Mouse (Mus musculus) liver, embryonic 18 days (tissue): ENCODE measurements around the gene Ldlrap1. TPM values are rescaled to one million over a fixed set of nuclear protein-coding genes. Genes with fewer than 3 reads are reported as not detected.

Experiments used
- polyA plus RNA-seq: library from polyadenylated mRNA; depleted of rRNA; stranded (reverse); fragments of >200 nt; gene quantifications from 2 replicates; pipeline ENCODE4 v1.2.3, GENCODE M21; 2012; rRNA removed

Gene Ldlrap1
- polyA plus RNA-seq, result 7.2 and 7.9 TPM in 2 replicates

DNA sequence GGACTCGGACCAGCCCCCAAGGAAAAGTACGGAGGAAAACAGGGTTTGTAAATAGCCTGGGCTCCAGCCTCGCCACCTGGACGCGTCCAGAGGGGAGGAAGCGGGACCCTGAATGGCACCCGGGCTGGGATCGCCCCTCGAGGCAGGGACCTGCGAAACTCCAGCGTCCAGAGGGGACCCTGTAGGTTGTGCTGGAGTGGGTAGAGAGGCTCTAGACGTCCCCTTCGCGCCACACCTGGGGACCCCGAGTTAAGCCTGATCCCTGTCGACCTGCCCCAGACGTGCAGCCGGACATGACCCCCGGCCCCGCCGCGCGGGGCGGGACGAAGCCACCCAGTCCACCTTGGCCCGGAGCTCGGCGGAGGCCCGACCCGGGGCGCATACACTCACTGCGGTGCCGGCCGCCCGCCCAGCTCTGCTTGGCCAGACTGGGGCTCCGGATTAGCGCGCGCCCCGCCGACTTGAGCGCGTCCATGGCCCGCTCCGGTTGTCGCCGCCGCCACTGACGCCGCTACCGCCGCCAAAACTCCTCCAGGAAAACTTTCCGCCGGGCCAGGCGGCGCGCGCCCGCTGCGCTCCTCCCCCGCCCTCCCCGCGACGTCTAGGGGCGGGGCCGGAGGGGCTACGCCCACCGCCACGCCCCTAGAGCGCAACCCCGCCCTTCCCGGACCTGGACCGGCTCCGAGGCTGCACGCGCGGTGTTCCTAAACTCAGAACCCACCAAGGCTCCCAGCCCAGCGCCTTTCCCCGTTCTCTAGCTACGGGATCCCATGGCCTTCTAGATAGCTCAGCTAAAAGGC lies at the start of gene Ldlrap1:
TSS of gene Ldlrap1 (minus strand) at position 599 of the 800 bp plus-strand sequence.

DNA sequence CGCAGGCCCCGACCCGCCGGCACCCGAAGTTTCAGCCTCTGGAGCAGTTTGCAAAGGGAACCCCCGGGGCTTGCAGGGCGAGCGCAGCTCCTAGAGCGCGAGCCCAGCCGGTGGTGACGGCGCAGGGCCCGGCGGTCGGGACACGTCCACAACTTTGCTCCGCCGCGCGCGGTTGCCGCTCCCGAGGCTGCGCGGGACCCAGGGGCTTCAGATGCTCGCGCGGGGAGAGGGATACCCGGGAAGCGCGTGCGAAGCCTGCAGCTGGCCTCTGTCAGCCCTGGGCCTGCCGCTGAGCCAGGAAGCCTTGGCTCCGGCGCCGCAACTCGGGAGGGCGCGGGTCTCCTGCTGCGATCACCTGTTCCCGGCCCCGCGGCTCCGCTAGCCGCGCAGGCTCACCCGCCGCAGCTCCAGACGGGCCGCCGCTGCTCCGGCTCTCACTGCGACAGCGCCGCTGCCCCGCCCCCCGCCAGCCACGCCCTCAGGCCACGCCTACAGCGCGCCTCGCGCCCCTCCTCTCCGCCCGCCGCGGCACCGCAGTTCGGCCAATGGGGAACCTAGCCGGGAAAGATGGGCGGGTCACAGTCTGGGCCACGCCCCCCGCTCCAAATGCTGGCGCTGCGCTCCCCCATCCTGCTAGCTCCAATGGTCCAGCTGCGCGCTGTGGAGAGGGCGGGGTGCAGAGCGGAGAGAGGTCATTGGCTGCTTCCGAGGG lies 63.8 kb downstream of the Ldlrap1 start, which contains the start of gene Man1c1:
TSS of gene Man1c1 (minus strand) at position 456 of the 712 bp plus-strand sequence.

Other genes with a start within 250 kb of the Ldlrap1 start
- 33.9 and 34.0 TPM in 2 replicates for gene Mtfr1l, start 232.6 kb downstream of the Ldlrap1 start, polyA plus RNA-seq
- gene Selenon, start 215.9 kb downstream of the Ldlrap1 start, polyA plus RNA-seq, result 4.0 and 4.4 TPM in 2 replicates
- 2.0 and 2.5 TPM in 2 replicates for gene Man1c1, start 63.7 kb downstream of the Ldlrap1 start, polyA plus RNA-seq
- gene Maco1, start 85.3 kb upstream of the Ldlrap1 start, polyA plus RNA-seq, result 8.3 and 9.2 TPM in 2 replicates
- gene Rhd, start 96.5 kb upstream of the Ldlrap1 start, polyA plus RNA-seq, result 109 and 117 TPM in 2 replicates
- gene Tmem50a, start 147.0 kb upstream of the Ldlrap1 start, polyA plus RNA-seq, result 68.0 and 69.2 TPM in 2 replicates
- 306 and 352 TPM in 2 replicates for gene Rsrp1, start 155.6 kb upstream of the Ldlrap1 start, polyA plus RNA-seq
- 34.8 and 36.7 TPM in 2 replicates for gene Syf2, start 162.9 kb upstream of the Ldlrap1 start, polyA plus RNA-seq